Mouse (Mus musculus): ENCODE results near the gene Olfr576.

GRCm38 (mm10) chr7:102915261-102915660 lies 47.2 kb upstream of the Olfr576 start:
- TF ChIP-seq CTCF (conservative IDR thresholded peaks at IDR 0.05; ENCODE audit: low read length) (no peak), NANOG (IDR thresholded peaks at IDR 0.05; ENCODE audit: borderline replicate concordance, low read length) (no peak)

Measured in E14TG2a.4 (cell line).